Mouse (Mus musculus): ENCODE results near the gene Fmnl2. TPM values are rescaled to one million over a fixed set of nuclear protein-coding genes. Genes with fewer than 3 reads are reported as not detected.

Gene Fmnl2
- polyA plus RNA-seq, 1 experiment from 2014 or later, result 2.0 TPM

DNA sequence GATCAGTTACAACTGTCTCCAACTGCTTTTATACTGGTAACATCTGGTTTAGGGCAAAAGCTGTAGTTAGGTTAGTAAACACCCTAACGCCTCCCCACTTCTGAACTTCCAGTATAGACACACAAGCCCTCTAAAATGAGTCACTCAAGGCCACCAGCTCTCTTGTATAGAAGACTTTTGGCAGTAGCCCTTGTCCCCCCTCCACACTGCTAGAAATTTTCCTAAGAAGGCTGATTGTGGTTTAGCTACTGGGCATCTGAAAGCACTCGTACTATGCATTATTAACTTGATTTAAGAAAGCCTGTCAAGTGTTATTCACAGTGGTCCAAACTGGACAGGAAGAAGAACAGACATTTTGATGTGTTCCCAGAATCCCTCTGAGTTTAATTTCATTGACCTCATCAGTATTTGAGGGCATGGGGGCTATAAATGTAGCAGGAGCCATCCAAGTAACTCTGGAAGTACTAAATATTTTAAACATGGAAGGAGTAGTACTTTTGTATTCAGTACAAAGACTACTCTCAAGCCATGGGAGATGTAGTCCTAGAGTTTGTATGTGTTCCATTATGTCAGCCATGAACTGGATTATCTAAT is 222.1 kb downstream of the Fmnl2 start:
- Histone ChIP-seq H3K27ac (ENCODE audit: low read depth, low read length) (no peak overlapping the region), H3K9ac (ENCODE audit: low read depth, low read length) (no peak overlapping the region), H3K4me2 (no peak overlapping the region), H3K36me3 (ENCODE audit: control insufficient read depth, insufficient read depth, low read length) (no peaks in the 10 kb centered on the region), H3K4me1 (ENCODE audit: control insufficient read depth, insufficient read depth, low read length) (no peaks in the 10 kb centered on the region), H3K4me3 (ENCODE audit: low read depth, low read length) (no peak overlapping the region), H3K9me3 (replicated peaks; ENCODE audit: control insufficient read depth, low read length) (no peaks in the 10 kb centered on the region), H3K27me3 (ENCODE audit: control insufficient read depth, insufficient read depth, low read length) (no peaks in the 10 kb centered on the region)
- WGBS (ENCODE audit: insufficient replicate concordance), result 90% methylated on average over 2 of the region's 2 CpGs
- no peak for ATAC-seq (replicated peaks; ENCODE audit: insufficient number of reproducible peaks, low FRiP score, low TSS enrichment)

DNA sequence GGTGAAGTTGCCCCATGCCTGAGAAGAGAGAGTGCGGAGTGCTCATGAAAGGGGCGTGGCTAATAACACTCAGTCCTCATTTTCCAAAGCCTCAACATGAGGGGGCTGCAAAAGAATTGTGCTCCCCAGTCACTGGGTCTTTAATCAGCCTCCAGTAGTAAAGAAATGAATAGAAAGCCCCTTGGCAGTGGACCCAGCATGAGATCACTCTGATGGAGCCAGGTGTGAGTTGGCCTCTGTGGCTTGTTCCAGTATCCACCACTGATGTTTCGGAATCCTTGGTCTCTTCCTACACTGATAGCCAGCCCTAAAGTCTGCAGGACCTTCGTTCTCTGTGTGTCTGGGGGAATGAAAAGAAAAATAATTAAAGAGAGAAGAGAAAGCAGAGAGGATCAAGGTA is 224.4 kb downstream of the Fmnl2 start:
- H3K27me3 ChIP-seq (ENCODE audit: control insufficient read depth, insufficient read depth, low read length), result no peaks in the 10 kb centered on the region
- H3K4me2 ChIP-seq, result no peak overlapping the region
- H3K9ac ChIP-seq (ENCODE audit: low read depth, low read length), result no peak overlapping the region
- no peak overlapping the region for H3K4me3 ChIP-seq (ENCODE audit: low read depth, low read length)
- H3K4me1 ChIP-seq (ENCODE audit: control insufficient read depth, insufficient read depth, low read length), result no peaks in the 10 kb centered on the region
- no peak overlapping the region for H3K27ac ChIP-seq (ENCODE audit: low read depth, low read length)
- no peaks in the 10 kb centered on the region for H3K36me3 ChIP-seq (ENCODE audit: control insufficient read depth, insufficient read depth, low read length)
- H3K9me3 ChIP-seq (replicated peaks; ENCODE audit: control insufficient read depth, low read length), result no peaks in the 10 kb centered on the region
- 85% methylated on average over 4 of the region's 4 CpGs for WGBS (ENCODE audit: insufficient replicate concordance)
- no peak for ATAC-seq (replicated peaks; ENCODE audit: insufficient number of reproducible peaks, low FRiP score, low TSS enrichment)

DNA sequence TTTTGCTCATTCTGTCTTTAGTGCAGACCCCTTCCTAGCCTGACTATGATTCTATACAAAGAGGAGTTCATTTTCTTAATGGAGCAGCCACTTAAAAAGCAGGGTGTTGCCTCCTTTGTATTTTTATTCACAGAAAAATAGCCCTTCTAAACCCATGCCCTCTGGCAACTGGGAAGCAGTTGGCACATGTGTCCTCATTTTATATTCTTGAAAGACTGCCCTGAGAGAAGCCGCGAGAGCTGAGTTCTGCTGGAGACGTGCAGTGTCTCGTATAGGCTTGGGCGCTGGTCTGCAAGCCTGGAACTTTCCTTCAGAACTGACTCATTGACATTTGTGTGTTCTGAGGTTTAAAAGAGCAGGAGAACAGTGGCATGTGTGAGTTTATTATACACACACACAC is 224.8 kb downstream of the Fmnl2 start:
- no peak overlapping the region for H3K4me2 ChIP-seq
- WGBS (ENCODE audit: insufficient replicate concordance), result 86% methylated on average over 5 of the region's 5 CpGs
- no peaks in the 10 kb centered on the region for H3K9me3 ChIP-seq (replicated peaks; ENCODE audit: control insufficient read depth, low read length)
- no peaks in the 10 kb centered on the region for H3K4me1 ChIP-seq (ENCODE audit: control insufficient read depth, insufficient read depth, low read length)
- H3K9ac ChIP-seq (ENCODE audit: low read depth, low read length), result no peak overlapping the region
- H3K36me3 ChIP-seq (ENCODE audit: control insufficient read depth, insufficient read depth, low read length), result no peaks in the 10 kb centered on the region
- H3K27ac ChIP-seq (ENCODE audit: low read depth, low read length), result no peak overlapping the region
- no peaks in the 10 kb centered on the region for H3K27me3 ChIP-seq (ENCODE audit: control insufficient read depth, insufficient read depth, low read length)
- ATAC-seq (replicated peaks; ENCODE audit: insufficient number of reproducible peaks, low FRiP score, low TSS enrichment), result no peak
- no peak overlapping the region for H3K4me3 ChIP-seq (ENCODE audit: low read depth, low read length)

DNA sequence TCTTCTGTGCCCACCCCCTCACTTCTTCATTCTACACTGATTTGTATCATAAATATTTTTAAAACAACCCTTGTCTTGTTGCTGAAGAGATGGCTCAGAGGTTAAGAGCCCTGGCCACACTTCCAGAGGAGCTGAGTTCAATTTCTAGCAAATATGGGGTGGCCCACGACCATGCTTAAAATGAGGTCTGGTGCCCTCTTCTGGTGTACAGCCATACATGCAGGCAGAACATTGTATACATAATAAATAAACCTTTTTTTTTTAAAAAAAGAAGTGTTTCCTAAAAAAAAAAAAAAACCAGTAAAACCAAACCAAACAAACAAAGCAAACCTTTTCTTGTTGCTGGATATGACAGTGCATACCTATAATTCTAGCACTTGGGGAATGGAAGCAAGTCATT is 225.6 kb downstream of the Fmnl2 start:
- Histone ChIP-seq H3K4me1 (ENCODE audit: control insufficient read depth, insufficient read depth, low read length) (no peaks in the 10 kb centered on the region), H3K9me3 (replicated peaks; ENCODE audit: control insufficient read depth, low read length) (no peaks in the 10 kb centered on the region), H3K27ac (ENCODE audit: low read depth, low read length) (no peak overlapping the region), H3K9ac (ENCODE audit: low read depth, low read length) (no peak overlapping the region), H3K4me2 (no peak overlapping the region), H3K36me3 (ENCODE audit: control insufficient read depth, insufficient read depth, low read length) (no peaks in the 10 kb centered on the region), H3K4me3 (ENCODE audit: low read depth, low read length) (no peak overlapping the region), H3K27me3 (ENCODE audit: control insufficient read depth, insufficient read depth, low read length) (no peaks in the 10 kb centered on the region)
- 37% methylated on average over 1 of the region's 1 CpGs for WGBS (ENCODE audit: insufficient replicate concordance)
- no peak for ATAC-seq (replicated peaks; ENCODE audit: insufficient number of reproducible peaks, low FRiP score, low TSS enrichment)

DNA sequence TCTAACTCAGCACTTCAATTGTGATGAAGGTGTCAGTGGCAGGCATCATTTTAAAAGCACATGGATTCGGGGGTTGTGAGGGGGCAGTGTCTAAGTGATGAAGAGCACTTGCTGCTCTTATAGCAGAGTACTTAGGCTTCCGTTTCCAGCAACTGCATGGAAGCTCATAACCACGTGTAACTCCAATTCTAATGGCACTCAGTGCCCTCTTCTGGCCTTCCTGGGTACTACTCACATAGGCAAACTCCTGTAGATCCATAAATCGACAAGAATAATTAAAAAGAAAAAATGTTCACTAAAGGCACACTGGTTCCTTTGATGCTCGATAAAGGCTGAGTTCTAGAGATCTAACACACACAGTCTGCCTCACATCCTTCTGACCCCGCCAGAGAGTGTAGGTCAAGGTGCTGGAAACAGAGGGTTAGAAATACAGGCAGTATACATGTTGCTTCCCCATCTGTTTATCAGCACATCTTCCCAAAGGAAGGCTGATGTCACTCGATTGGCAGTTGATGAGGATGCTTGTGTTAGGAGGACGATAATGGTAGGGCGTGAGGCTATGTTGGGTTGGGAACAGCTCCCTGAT is 228.1 kb downstream of the Fmnl2 start:
- Histone ChIP-seq H3K4me1 (ENCODE audit: control insufficient read depth, insufficient read depth, low read length) (no peaks in the 10 kb centered on the region), H3K4me2 (no peak overlapping the region), H3K36me3 (ENCODE audit: control insufficient read depth, insufficient read depth, low read length) (no peaks in the 10 kb centered on the region), H3K27ac (ENCODE audit: low read depth, low read length) (no peak overlapping the region), H3K4me3 (ENCODE audit: low read depth, low read length) (no peak overlapping the region), H3K9ac (ENCODE audit: low read depth, low read length) (no peak overlapping the region), H3K9me3 (replicated peaks; ENCODE audit: control insufficient read depth, low read length) (no peaks in the 10 kb centered on the region), H3K27me3 (ENCODE audit: control insufficient read depth, insufficient read depth, low read length) (no peaks in the 10 kb centered on the region)
- WGBS (ENCODE audit: insufficient replicate concordance), result 44% methylated on average over 9 of the region's 9 CpGs
- no peak for ATAC-seq (replicated peaks; ENCODE audit: insufficient number of reproducible peaks, low FRiP score, low TSS enrichment)

DNA sequence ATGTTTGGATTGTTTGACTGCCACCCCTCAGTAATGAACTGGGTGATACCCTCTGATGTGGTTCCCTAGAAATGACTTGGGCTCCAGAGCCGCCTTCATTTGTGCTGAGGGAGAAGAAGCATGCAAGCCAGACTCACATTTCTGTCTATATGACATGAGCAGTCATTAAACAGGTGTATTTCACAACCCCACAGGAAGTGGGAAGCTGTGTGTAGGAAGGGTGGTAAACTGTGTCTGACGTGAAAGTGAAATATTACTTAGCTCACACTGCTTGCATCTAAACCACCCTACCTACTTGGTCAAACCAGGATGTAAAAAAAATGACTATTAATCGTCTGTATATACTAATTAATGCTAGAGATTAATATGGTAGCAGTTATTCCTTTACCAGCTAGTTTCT is 231.1 kb downstream of the Fmnl2 start:
- Histone ChIP-seq H3K4me2 (no peak overlapping the region), H3K9me3 (replicated peaks; ENCODE audit: control insufficient read depth, low read length) (no peaks in the 10 kb centered on the region), H3K27me3 (ENCODE audit: control insufficient read depth, insufficient read depth, low read length) (no peaks in the 10 kb centered on the region), H3K9ac (ENCODE audit: low read depth, low read length) (no peak overlapping the region), H3K4me1 (ENCODE audit: control insufficient read depth, insufficient read depth, low read length) (no peaks in the 10 kb centered on the region), H3K27ac (ENCODE audit: low read depth, low read length) (no peak overlapping the region), H3K36me3 (ENCODE audit: control insufficient read depth, insufficient read depth, low read length) (no peaks in the 10 kb centered on the region), H3K4me3 (ENCODE audit: low read depth, low read length) (no peak overlapping the region)
- ATAC-seq (replicated peaks; ENCODE audit: insufficient number of reproducible peaks, low FRiP score, low TSS enrichment), result no peak
- WGBS (ENCODE audit: insufficient replicate concordance), result 82% methylated on average over 3 of the region's 3 CpGs

DNA sequence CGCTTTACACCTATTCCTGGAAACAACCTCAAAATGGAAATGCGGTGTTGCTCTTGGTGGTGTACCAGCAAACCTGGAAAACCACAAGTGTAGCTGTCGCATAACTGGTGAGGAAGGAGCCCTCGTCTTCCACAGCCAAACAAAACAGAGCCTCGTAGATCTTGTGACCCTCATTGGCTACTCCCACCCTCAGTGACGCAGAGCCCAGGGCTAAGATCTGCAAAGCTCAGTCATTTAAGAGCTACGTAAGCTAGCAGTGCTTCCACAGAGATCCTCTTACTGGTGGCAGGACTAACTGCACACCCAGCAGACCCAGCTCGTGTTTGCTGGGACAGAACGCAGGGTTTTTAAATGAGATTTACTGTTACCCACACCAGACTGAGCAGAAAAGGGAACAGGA is 237.4 kb downstream of the Fmnl2 start:
- no peak overlapping the region for H3K9ac ChIP-seq (ENCODE audit: low read depth, low read length)
- H3K4me1 ChIP-seq (ENCODE audit: control insufficient read depth, insufficient read depth, low read length), result no peaks in the 10 kb centered on the region
- H3K36me3 ChIP-seq (ENCODE audit: control insufficient read depth, insufficient read depth, low read length), result no peaks in the 10 kb centered on the region
- no peak overlapping the region for H3K4me3 ChIP-seq (ENCODE audit: low read depth, low read length)
- H3K9me3 ChIP-seq (replicated peaks; ENCODE audit: control insufficient read depth, low read length), result no peaks in the 10 kb centered on the region
- ATAC-seq (replicated peaks; ENCODE audit: insufficient number of reproducible peaks, low FRiP score, low TSS enrichment), result no peak
- no peak overlapping the region for H3K4me2 ChIP-seq
- H3K27ac ChIP-seq (ENCODE audit: low read depth, low read length), result no peak overlapping the region
- H3K27me3 ChIP-seq (ENCODE audit: control insufficient read depth, insufficient read depth, low read length), result no peaks in the 10 kb centered on the region
- WGBS (ENCODE audit: insufficient replicate concordance), result 86% methylated on average over 9 of the region's 9 CpGs

DNA sequence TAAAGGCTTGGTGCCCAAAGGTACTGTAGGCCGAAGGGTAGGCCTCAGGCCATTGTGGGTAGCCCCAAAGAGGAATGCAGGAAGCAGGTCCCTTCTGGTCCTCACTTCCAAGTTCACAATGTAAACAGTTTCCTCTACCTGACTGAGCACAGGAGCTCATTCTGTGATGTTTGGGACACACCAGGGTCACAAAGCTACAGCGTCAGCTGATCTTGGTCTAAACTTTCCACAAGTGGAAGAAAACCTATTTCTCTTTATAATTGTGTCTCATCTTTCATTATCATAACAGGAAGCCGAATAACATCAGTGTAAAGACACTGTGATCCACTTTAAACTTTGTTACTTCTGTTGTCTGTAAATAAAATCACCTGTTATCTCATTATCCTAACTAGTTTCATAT is 237.8 kb downstream of the Fmnl2 start:
- 87% methylated on average over 3 of the region's 3 CpGs for WGBS (ENCODE audit: insufficient replicate concordance)
- Histone ChIP-seq H3K9me3 (replicated peaks; ENCODE audit: control insufficient read depth, low read length) (no peaks in the 10 kb centered on the region), H3K4me1 (ENCODE audit: control insufficient read depth, insufficient read depth, low read length) (no peaks in the 10 kb centered on the region), H3K27me3 (ENCODE audit: control insufficient read depth, insufficient read depth, low read length) (no peaks in the 10 kb centered on the region), H3K36me3 (ENCODE audit: control insufficient read depth, insufficient read depth, low read length) (no peaks in the 10 kb centered on the region), H3K4me2 (no peak overlapping the region), H3K4me3 (ENCODE audit: low read depth, low read length) (no peak overlapping the region), H3K9ac (ENCODE audit: low read depth, low read length) (no peak overlapping the region), H3K27ac (ENCODE audit: low read depth, low read length) (no peak overlapping the region)
- no peak for ATAC-seq (replicated peaks; ENCODE audit: insufficient number of reproducible peaks, low FRiP score, low TSS enrichment)

DNA sequence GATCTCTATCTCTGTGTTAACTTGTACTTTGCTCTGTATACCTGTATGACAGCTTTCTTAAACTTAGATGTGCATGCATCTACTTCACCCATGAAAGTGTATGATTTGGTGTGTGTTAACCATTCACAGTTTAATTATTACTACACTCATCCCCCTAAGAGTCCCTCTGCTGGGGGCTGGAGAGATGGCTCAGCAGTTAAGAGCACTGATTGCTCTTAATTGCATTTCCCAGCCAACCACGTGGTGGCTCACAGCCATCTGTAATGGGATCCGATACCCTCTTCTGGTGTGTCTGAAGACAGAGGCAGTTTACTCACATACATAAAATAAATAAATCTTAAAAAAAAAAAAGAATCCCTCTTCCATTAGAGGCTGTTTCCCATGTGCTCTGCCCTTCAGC is 242.4 kb downstream of the Fmnl2 start:
- H3K27ac ChIP-seq (ENCODE audit: low read depth, low read length), result no peak overlapping the region
- H3K9ac ChIP-seq (ENCODE audit: low read depth, low read length), result no peak overlapping the region
- H3K9me3 ChIP-seq (replicated peaks; ENCODE audit: control insufficient read depth, low read length), result no peaks in the 10 kb centered on the region
- no peak overlapping the region for H3K4me3 ChIP-seq (ENCODE audit: low read depth, low read length)
- no peaks in the 10 kb centered on the region for H3K4me1 ChIP-seq (ENCODE audit: control insufficient read depth, insufficient read depth, low read length)
- no peaks in the 10 kb centered on the region for H3K36me3 ChIP-seq (ENCODE audit: control insufficient read depth, insufficient read depth, low read length)
- H3K4me2 ChIP-seq, result no peak overlapping the region
- no peaks in the 10 kb centered on the region for H3K27me3 ChIP-seq (ENCODE audit: control insufficient read depth, insufficient read depth, low read length)
- 58% methylated on average over 2 of the region's 2 CpGs for WGBS (ENCODE audit: insufficient replicate concordance)
- no peak for ATAC-seq (replicated peaks; ENCODE audit: insufficient number of reproducible peaks, low FRiP score, low TSS enrichment)

All from heart, embryonic 11.5 days (tissue).